Mouse (Mus musculus): ENCODE results near the gene Cyp4f37.

DNA sequence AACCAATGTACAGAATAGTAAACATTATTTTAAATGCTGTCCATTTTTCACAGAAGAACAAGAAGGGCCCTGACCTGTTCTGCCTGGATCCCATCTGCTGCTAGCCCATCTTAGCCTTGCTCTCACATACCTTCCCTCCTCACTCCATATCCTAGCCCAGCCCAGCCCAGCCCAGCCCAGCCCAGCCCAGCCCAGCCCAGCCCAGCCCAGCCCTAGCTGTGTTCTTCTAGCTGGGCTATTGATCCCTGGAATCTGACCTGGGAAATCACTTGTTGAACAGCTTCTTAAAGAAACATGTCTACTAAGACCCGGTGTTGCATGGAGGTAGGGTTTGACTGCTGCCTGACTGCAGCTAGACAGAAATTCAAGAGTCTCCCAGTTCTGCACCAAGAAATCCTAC is 37.1 kb downstream of the Cyp4f37 start:
- TF ChIP-seq CHD2 (IDR thresholded peaks at IDR 0.05; ENCODE audit: low read depth, low read length) (no peak), MAFK (IDR thresholded peaks at IDR 0.05; ENCODE audit: insufficient read depth, low read depth, low read length) (no peak), ZNF384 (IDR thresholded peaks at IDR 0.05; ENCODE audit: low read depth, low read length) (no peak)
